Mouse (Mus musculus) adrenal gland (tissue): Measurements from ENCODE around the gene Rerg.

ENCODE experiments used
- intact Hi-C: fragments of 180-260 bp; cut with DNase I; formaldehyde crosslinking; loops from one replicate; pipeline ENCODE4 v1.15.1; 2025

Gene Rerg

GRCm38 (mm10) chr6:137135506-137136391 is 34.5 kb downstream of the Rerg start:
- intact Hi-C loops: no loop called here

GRCm38 (mm10) chr6:137131794-137132193 is 38.5 kb downstream of the Rerg start:
- intact Hi-C loops: no loop called here

- intact Hi-C loops: no loop called here
These were observed 38.9 kb downstream of the Rerg start for GRCm38 (mm10) chr6:137131349-137131748.

- intact Hi-C loops: no loop called here
These were observed 43.4 kb downstream of the Rerg start for GRCm38 (mm10) chr6:137126861-137127260.

- intact Hi-C loops: no loop called here
These were observed 44.1 kb downstream of the Rerg start for GRCm38 (mm10) chr6:137126224-137126623.

- intact Hi-C loops: no loop called here
These were observed 44.9 kb downstream of the Rerg start for GRCm38 (mm10) chr6:137125433-137125832.

- intact Hi-C loops: no loop called here
These were observed 45.3 kb downstream of the Rerg start for GRCm38 (mm10) chr6:137125006-137125405.

- intact Hi-C loops: no loop called here
These were observed 53.3 kb downstream of the Rerg start for GRCm38 (mm10) chr6:137116849-137117473.

GRCm38 (mm10) chr6:137114859-137115258 is 55.4 kb downstream of the Rerg start:
- intact Hi-C loops: loop anchor here (5.0 kb wide), 1 partner anchor 32 kb away; no protein-coding TSS in a partner anchor

GRCm38 (mm10) chr6:137111266-137111813 is 59.0 kb downstream of the Rerg start:
- intact Hi-C loops: loop anchor here (5.0 kb wide), 1 partner anchor 36 kb away; no protein-coding TSS in a partner anchor

- intact Hi-C loops: loop anchor here (5.0 kb wide), 1 partner anchor 37 kb away; no protein-coding TSS in a partner anchor
These were observed 59.5 kb downstream of the Rerg start for GRCm38 (mm10) chr6:137110778-137111174.

GRCm38 (mm10) chr6:137109811-137110777 is 60.2 kb downstream of the Rerg start:
- intact Hi-C loops: loop anchor here (5.0 kb wide), 1 partner anchor 37 kb away; no protein-coding TSS in a partner anchor

GRCm38 (mm10) chr6:137105285-137105684 is 65.0 kb downstream of the Rerg start:
- intact Hi-C loops: no loop called here

- intact Hi-C loops: no loop called here
These were observed 67.6 kb downstream of the Rerg start for GRCm38 (mm10) chr6:137102662-137103179.

GRCm38 (mm10) chr6:137101886-137102661 is 68.2 kb downstream of the Rerg start:
- intact Hi-C loops: no loop called here

- intact Hi-C loops: no loop called here
These were observed 70.0 kb downstream of the Rerg start for GRCm38 (mm10) chr6:137100259-137100658.

GRCm38 (mm10) chr6:137098232-137099191 is 71.8 kb downstream of the Rerg start:
- intact Hi-C loops: loop anchor here (1.0 to 5.0 kb wide), 2 partner anchors 71 to 94 kb away; no protein-coding TSS in a partner anchor

GRCm38 (mm10) chr6:137094475-137094874 is 75.8 kb downstream of the Rerg start:
- intact Hi-C loops: no loop called here
